Mouse (Mus musculus) testis, adult 2 months (tissue): Measurements from ENCODE around the gene Dcun1d4. TPM values are rescaled to one million over a fixed set of nuclear protein-coding genes. Genes with fewer than 3 reads are reported as not detected.
"Not testable (repeated sequence)": the region's sequence is repeated elsewhere in the genome, so short reads cannot be mapped to it uniquely, and the experiment has no call there.

ENCODE experiments used
- H3K27ac ChIP-seq: fragments of 200-500 bp; 2 replicates; pipeline ENCODE4 v1.5.1; 2012; ENCODE audit warnings: low read depth, low read length; ENCODE audit not compliant: control insufficient read depth, insufficient read depth
- H3K27me3 ChIP-seq: fragments of 200-500 bp; 2 replicates; pipeline ENCODE4 v1.6.1; 2012; ENCODE audit warnings: mild to moderate bottlenecking, low read length, moderate library complexity; ENCODE audit not compliant: control insufficient read depth, insufficient read depth
- H3K36me3 ChIP-seq: fragments of 200-500 bp; 2 replicates; pipeline ENCODE4 v1.6.1; 2012; ENCODE audit warnings: mild to moderate bottlenecking, low read length; ENCODE audit not compliant: control insufficient read depth, insufficient read depth
- H3K4me1 ChIP-seq: fragments of 200-500 bp; 2 replicates; pipeline ENCODE4 v1.6.1; 2012; ENCODE audit warnings: low read length; ENCODE audit not compliant: control insufficient read depth, insufficient read depth
- H3K4me3 ChIP-seq: fragments of 200-500 bp; 2 replicates; pipeline ENCODE4 v1.5.1; 2012; ENCODE audit warnings: low read depth, mild to moderate bottlenecking, low read length, moderate library complexity, mixed read lengths; ENCODE audit not compliant: control insufficient read depth
- CTCF ChIP-seq: fragments of 200-500 bp; IDR thresholded peaks from 2 replicates; pipeline ENCODE4 v1.5.1; 2012; ENCODE audit warnings: low read depth, mild to moderate bottlenecking, inconsistent platforms, low read length, moderate library complexity; ENCODE audit not compliant: control insufficient read depth, insufficient read depth, insufficient replicate concordance
- POLR2A ChIP-seq: fragments of 200-500 bp; IDR thresholded peaks from 2 replicates; pipeline ENCODE4 v1.6.1; 2012; ENCODE audit warnings: low read depth, mild to moderate bottlenecking, inconsistent platforms, low read length, moderate library complexity; ENCODE audit not compliant: control insufficient read depth
- polyA plus RNA-seq: library from polyadenylated mRNA; depleted of rRNA; stranded (reverse); fragments of >200 nt; gene quantifications from 2 replicates; pipeline ENCODE4 v1.2.3, GENCODE M21; 2012

The Dcun1d4 gene
- polyA plus RNA-seq, 1 experiment: 44.8 TPM

GRCm38 (mm10) chr5:73455307-73455687, 25.5 kb upstream of the Dcun1d4 start:
- Histone ChIP-seq H3K4me1 (no peaks in the 10 kb centered on the region), H3K36me3 (no peaks in the 10 kb centered on the region), H3K27ac (no peak overlapping the region), H3K4me3 (no peak overlapping the region), H3K27me3 (no peaks in the 10 kb centered on the region)
- TF ChIP-seq POLR2A (no peak), CTCF (no peak)

DNA sequence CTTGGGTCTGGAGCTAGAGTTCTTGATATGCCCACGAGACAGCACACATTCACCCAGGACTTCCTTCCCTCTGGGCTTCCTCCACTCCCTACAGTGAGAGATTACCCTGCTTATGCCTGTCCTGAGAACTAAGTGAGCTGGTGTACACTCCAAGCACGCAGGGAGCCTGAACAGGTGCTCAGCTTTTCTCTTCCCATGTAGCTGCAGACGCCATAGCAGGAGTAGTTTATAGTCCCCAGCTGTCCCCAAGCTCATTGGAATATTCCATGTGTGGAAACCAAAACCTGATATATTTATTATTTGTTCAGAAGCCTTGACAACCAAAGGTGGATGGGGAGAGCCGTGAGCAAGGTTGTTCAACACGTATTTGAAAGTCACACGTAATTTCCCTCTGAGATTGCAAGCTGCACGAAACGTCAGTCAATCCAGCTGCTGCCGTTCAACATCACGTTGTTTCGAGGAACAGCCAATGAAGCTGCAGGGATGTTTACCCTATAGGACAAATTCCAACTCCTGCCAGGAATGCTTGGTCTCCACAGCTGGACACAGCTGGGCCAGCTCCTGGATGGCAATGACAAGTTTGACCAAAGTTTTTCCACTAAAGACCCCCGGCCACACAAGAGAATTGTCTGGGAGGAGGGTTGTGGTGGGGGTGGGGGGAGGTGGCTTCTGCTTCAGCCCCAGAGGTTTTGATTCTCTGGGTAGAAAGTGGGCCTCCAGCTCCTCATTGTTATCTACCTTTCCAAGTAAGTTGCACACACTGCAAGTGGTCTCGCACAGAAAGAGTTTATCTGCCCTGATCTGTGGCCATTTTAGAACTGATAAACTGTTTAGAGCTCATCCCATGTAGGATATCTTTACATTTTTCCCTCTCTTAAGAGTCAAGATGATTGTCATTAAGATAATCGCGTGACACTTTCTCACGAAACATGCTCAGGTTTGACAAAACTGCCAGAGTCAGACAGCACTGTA, 12.1 kb upstream of the Dcun1d4 start:
- no peak for TF ChIP-seq CTCF
- TF ChIP-seq POLR2A: no peak
- Histone ChIP-seq H3K4me1 (no peaks in the 10 kb centered on the region), H3K36me3 (no peaks in the 10 kb centered on the region), H3K27ac (no peak overlapping the region), H3K4me3 (no peak overlapping the region), H3K27me3 (no peaks in the 10 kb centered on the region)

GRCm38 (mm10) chr5:73474412-73475405, 6.1 kb upstream of the Dcun1d4 start:
- no peak overlapping the region for H3K27ac ChIP-seq
- no peaks in the 10 kb centered on the region for H3K4me1 ChIP-seq
- no peaks in the 10 kb centered on the region for H3K27me3 ChIP-seq
- TF ChIP-seq CTCF (no peak), POLR2A (no peak)
- H3K36me3 ChIP-seq: no peaks in the 10 kb centered on the region
- no peak overlapping the region for H3K4me3 ChIP-seq

- Histone ChIP-seq H3K4me1 (peaks cover 7% of the 10 kb centered on the region; the same call in 1 of the 2 replicates), H3K4me3 (peak overlapping the region; percentile 71), H3K36me3 (no peaks in the 10 kb centered on the region), H3K27me3 (no peaks in the 10 kb centered on the region), H3K27ac (no peak overlapping the region)
- TF ChIP-seq POLR2A (no peak), CTCF (no peak)
Observed at GRCm38 (mm10) chr5:73481401-73481800, 601 bp downstream of the Dcun1d4 start.

- H3K27me3 ChIP-seq, H3K36me3 ChIP-seq, H3K4me1 ChIP-seq, H3K27ac ChIP-seq: not testable (repeated sequence)
- peak overlapping the region; percentile 69; the same call in 1 of the 2 replicates for H3K4me3 ChIP-seq
Observed at GRCm38 (mm10) chr5:73482381-73482780, 1.6 kb downstream of the Dcun1d4 start.

DNA sequence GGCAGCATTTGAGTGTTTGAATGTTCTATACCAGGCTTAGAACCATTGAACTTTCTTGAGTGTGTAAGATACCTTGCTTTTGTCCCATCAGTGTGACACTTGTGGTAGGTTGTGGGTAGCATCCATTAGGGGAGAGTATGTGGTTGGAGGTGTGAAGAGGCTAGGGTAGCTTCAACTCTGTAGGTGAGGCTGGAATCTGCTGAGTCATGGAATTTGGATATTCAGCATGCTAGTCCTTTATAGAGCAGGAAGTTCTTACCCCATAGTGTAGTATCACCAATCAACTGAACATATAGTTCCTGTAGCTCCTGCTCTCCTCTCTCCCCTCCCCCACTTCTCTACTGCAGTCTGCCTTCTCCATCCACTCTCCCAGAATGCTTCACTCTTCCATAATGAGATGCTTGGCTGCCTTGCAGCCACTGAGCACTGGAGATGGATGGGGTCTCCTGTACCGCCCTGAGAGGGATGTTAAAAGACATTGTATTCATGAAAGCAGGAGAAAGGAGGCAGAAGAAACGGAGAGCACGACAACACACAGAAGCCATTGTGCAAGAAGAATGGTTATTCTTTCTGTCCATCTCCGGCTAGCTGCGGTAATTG, 3.3 kb downstream of the Dcun1d4 start:
- Histone ChIP-seq H3K36me3 (no peaks in the 10 kb centered on the region), H3K4me1 (peaks cover 7% of the 10 kb centered on the region; the same call in 1 of the 2 replicates), H3K27me3 (no peaks in the 10 kb centered on the region), H3K27ac (no peak overlapping the region), H3K4me3 (peak overlapping the region; percentile 35)
- no peak for TF ChIP-seq POLR2A
- TF ChIP-seq CTCF: no peak

DNA sequence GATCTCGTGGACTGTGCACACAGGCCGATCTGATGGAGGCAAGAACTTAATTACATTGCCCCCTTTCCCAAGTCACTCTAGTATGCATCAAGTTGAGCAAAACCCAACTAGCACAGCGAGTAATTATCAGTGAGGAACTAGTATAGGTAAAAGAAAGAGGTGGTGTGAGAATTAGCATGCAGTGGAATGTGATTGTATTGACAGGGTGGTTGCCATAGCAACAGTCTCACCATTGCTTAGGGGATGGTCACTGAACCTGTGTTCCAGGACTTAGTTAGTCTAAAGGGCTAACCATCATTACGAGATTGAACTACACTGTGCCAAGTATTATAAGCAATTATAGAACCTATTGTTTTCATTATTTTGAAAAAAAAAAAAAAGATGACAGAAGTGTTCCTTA, 5.7 kb downstream of the Dcun1d4 start:
- no peaks in the 10 kb centered on the region for H3K36me3 ChIP-seq
- no peak overlapping the region for H3K27ac ChIP-seq
- no peaks in the 10 kb centered on the region for H3K27me3 ChIP-seq
- TF ChIP-seq POLR2A (no peak), CTCF (no peak)
- H3K4me1 ChIP-seq: peaks cover 9% of the 10 kb centered on the region
- no peak overlapping the region for H3K4me3 ChIP-seq
